Mouse (Mus musculus) G1E (cell line): ENCODE measurements around the gene D5Ertd579e.

ENCODE experiments used
- CTCF ChIP-seq: IDR thresholded peaks from 2 replicates; pipeline ENCODE4 v1.5.1; 2012; ENCODE audit warnings: low read depth, low read length, inconsistent platforms, mixed read lengths
- GATA1 ChIP-seq: IDR thresholded peaks from 2 replicates; pipeline ENCODE4 v1.6.1; 2012; ENCODE audit warnings: borderline replicate concordance, low read length, inconsistent platforms, mixed read lengths
- GATA2 ChIP-seq: IDR thresholded peaks from 2 replicates; pipeline ENCODE4 v1.6.1; 2012; ENCODE audit warnings: low read depth, low read length, inconsistent platforms, borderline replicate concordance
- TAL1 ChIP-seq: conservative IDR thresholded peaks from 2 replicates; pipeline ENCODE4 v1.6.1; 2012; ENCODE audit warnings: low read depth, low read length, inconsistent platforms, mixed read lengths

DNA sequence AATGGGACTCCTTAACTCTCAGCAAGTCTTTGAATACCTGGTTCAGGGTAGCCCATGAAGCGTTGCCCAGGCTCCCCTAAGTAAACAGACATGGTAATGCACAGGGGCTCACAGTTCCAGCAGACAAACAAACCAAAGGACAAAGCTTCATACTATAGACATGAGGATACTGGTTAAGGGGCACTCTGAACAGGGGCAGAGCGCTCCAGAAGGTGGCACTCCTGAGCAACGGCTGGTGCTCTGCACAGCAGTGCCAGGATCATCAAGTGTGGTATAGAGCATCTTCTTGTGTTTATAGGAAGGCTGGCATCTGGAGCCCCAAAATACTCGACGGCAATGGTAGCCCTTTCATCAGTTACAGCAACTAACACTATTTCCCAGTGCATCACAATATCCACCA, 92.8 kb downstream of the D5Ertd579e start:
- TF ChIP-seq CTCF = no peak
- no peak for TF ChIP-seq GATA1
- no peak for TF ChIP-seq TAL1
- TF ChIP-seq GATA2 = no peak
